8 mouse cellular contexts compared by ENCODE assay signal in genomic region chrX:157644300-157644699, GRCm38 (mm10). TPM values are rescaled to one million over a fixed set of nuclear protein-coding genes. Genes with fewer than 3 reads are reported as not detected.
DNase-seq lines count a peak whose midpoint lies in the region; ATAC-seq lines count a peak whose summit lies in the region.

No protein-coding gene starts in this region.

- peak; percentile 64; the same call in 1 of the 2 replicates for ATAC-seq in hindbrain, embryonic 16.5 days

- no peaks in the 10 kb centered on the region for H3K36me3 ChIP-seq in hindbrain, embryonic 16.5 days (ENCODE audit: control insufficient read depth, insufficient read depth, low read length)

- no peaks in the 10 kb centered on the region for H3K4me1 ChIP-seq in hindbrain, embryonic 16.5 days (ENCODE audit: control insufficient read depth, insufficient read depth, low read depth, low read length)

- 21% methylated on average over 3 of the region's 3 CpGs for WGBS in hindbrain, embryonic 16.5 days

- no peak overlapping the region for H3K9ac ChIP-seq in hindbrain, embryonic 16.5 days (ENCODE audit: low read depth, low read length)

- intact Hi-C loops in left cerebral cortex, postnatal 14 days (cut with DNase I) = loop anchor here (10.0 kb wide), 1 partner anchor 179 kb away; no protein-coding TSS in a partner anchor

- peak; percentile 1 for DNase-seq in ovary, postnatal 10 days (ENCODE audit: low spot score)
- DNase-seq in ovary, adult 18-20 months (ENCODE audit: low spot score) = no peak
- DNase-seq in adrenal gland, adult 2 months = peak; percentile 24
- DNase-seq in embryo, embryonic 9.5 days (ENCODE audit: extremely low spot score) = peak; percentile 25
- DNase-seq in left cerebral cortex, postnatal 14 days (ENCODE audit: low spot score in 2 of 2) = peak; percentile 18 to 57
- peak; percentile 3 to 25 for DNase-seq in natural killer cell, adult 2 months (ENCODE audit: low spot score in 2 of 2)
- peak; percentile 29 for DNase-seq in thymus, postnatal 25 days

- no peaks in the 10 kb centered on the region for H3K9me3 ChIP-seq in hindbrain, embryonic 16.5 days (ENCODE audit: control insufficient read depth, low read length)

- H3K4me3 ChIP-seq in hindbrain, embryonic 16.5 days (ENCODE audit: low read length) = no peak overlapping the region

- no peaks in the 10 kb centered on the region for H3K27me3 ChIP-seq in hindbrain, embryonic 16.5 days (replicated peaks; ENCODE audit: control insufficient read depth, insufficient read depth, low read length)

- H3K27ac ChIP-seq in hindbrain, embryonic 16.5 days (ENCODE audit: low read depth, low read length) = no peak overlapping the region

- H3K4me2 ChIP-seq in hindbrain, embryonic 16.5 days (ENCODE audit: low read length) = no peak overlapping the region

RNA-seq across cellular contexts. Expression of gene Mbtps2, which starts 45.8 kb away (rescaled TPM):
- 10 to 100 TPM; 19.7 to 21.4 TPM for total RNA-seq in adrenal gland, adult 2 months (2021)
- 2.7 and 6.7 TPM in 2 replicates for polyA plus RNA-seq in adrenal gland, adult 2 months (2012; rRNA removed)
- polyA plus RNA-seq in hindbrain, embryonic 16.5 days (2015; fragmentation: Nextera tagmentation; extraction: Ambion mirVana) = 25.9 and 30.1 TPM in 2 replicates
- total RNA-seq in left cerebral cortex, postnatal 14 days (2021) = 10 to 100 TPM; 28.1 to 30.1 TPM

RNA-seq across cellular contexts. Expression of gene Smpx, which starts 54.4 kb away (rescaled TPM):
- 10 to 100 TPM; 20.6 to 36.2 TPM for total RNA-seq in adrenal gland, adult 2 months (2021)
- 0.67 and 0.93 TPM in 2 replicates for polyA plus RNA-seq in adrenal gland, adult 2 months (2012; rRNA removed)
- polyA plus RNA-seq in hindbrain, embryonic 16.5 days (2015; fragmentation: Nextera tagmentation; extraction: Ambion mirVana) = 2.6 TPM in 1 of 2 replicates, not detected in the other
- total RNA-seq in left cerebral cortex, postnatal 14 days (2021) = not detected

Comparison
In these comparisons a context has a peak if more than half of its experiments do, and no peak if none do; other contexts are left out.
1. RNA of gene Smpx, which starts 54.4 kb away (total RNA-seq): 20.6 to 36.2 TPM in adrenal gland, adult 2 months; not detected in left cerebral cortex, postnatal 14 days; every median in the first group is over 10 times any median in the second.